Mouse (Mus musculus): ENCODE data around the gene Ptpn3. TPM values are rescaled to one million over a fixed set of nuclear protein-coding genes. Genes with fewer than 3 reads are reported as not detected.

Gene Ptpn3
- total and polyA plus RNA-seq, 3 experiments, result 0.08 to 0.14 (median 0.09) TPM

- dilution Hi-C loops (cut with MboI; ENCODE audit: extremely low pct_ligation_motif_present, extremely low pct_unique_long_range_greater_than_20kb, low sequenced_read_pairs), result no loop called here
- Histone ChIP-seq H3K79me2 (replicated peaks; ENCODE audit: control insufficient read depth, extremely low read depth, insufficient read depth, poor library complexity, severe bottlenecking) (no peaks in the 10 kb centered on the region), H3K4me3 (replicated peaks in 1 of 3; ENCODE audit: low read depth in 2 of 3, low read length in 2 of 3, poor library complexity in 1 of 3) (no peak overlapping the region), H3K27ac (ENCODE audit: insufficient read depth, low read depth) (no peak overlapping the region), H3K4me1 (ENCODE audit: control insufficient read depth in 1 of 2, insufficient read depth in 2 of 2) (peaks cover 14 to 19% of the 10 kb centered on the region in 2 experiments), H3K27me3 (replicated peaks) (no peaks in the 10 kb centered on the region), H3K9ac (ENCODE audit: insufficient read depth, low read depth) (no peak overlapping the region), H3K36me3 (replicated peaks in 1 of 2; ENCODE audit: control insufficient read depth in 1 of 2, insufficient read depth in 1 of 2, low read length in 1 of 2) (no peaks in the 10 kb centered on the region), H3K4me2 (ENCODE audit: insufficient read depth, low read depth, poor library complexity, severe bottlenecking) (no peak overlapping the region), H3K9me3 (replicated peaks; ENCODE audit: low read length) (no peaks in the 10 kb centered on the region)
- TF ChIP-seq KAT2A (IDR thresholded peaks at IDR 0.05; ENCODE audit: insufficient replicate concordance, low read length) (no peak), CHD1 (IDR thresholded peaks at IDR 0.05; ENCODE audit: low read depth, low read length) (no peak), POLR2A (IDR thresholded peaks at IDR 0.05; ENCODE audit: low read depth, low read length) (no peak), SMC3 (IDR thresholded peaks at IDR 0.05; ENCODE audit: low read depth, low read length) (no peak), IRF4 (IDR thresholded peaks at IDR 0.05; ENCODE audit: low read depth, low read length) (no peak), JUN (IDR thresholded peaks at IDR 0.05; ENCODE audit: insufficient read depth, low read depth, low read length) (no peak), MXI1 (IDR thresholded peaks at IDR 0.05; ENCODE audit: low read depth, low read length) (no peak), CTCF (conservative IDR thresholded peaks at IDR 0.05 in 1 of 2, IDR thresholded peaks at IDR 0.05 in 1 of 2; ENCODE audit: low read depth in 2 of 2, low read length in 2 of 2) (no peak), MAX (IDR thresholded peaks at IDR 0.05; ENCODE audit: low read length) (no peak), EP300 (IDR thresholded peaks at IDR 0.05; ENCODE audit: low read length) (no peak), RAD21 (IDR thresholded peaks at IDR 0.05; ENCODE audit: low read depth, low read length) (no peak), NELFE (IDR thresholded peaks at IDR 0.05; ENCODE audit: low read depth, low read length) (no peak), UBTF (IDR thresholded peaks at IDR 0.05; ENCODE audit: low read depth, low read length) (no peak)
- in situ Hi-C loops (cut with MboI; ENCODE audit: low pct_ligation_motif_present, low pct_unique_long_range_greater_than_20kb, low sequenced_read_pairs), result no loop called here
- no peak for DNase-seq (ENCODE audit: extremely low read depth)
Measured at GRCm38 (mm10) chr4:57156549-57157169, 145.0 kb downstream of the Ptpn3 start.

DNA sequence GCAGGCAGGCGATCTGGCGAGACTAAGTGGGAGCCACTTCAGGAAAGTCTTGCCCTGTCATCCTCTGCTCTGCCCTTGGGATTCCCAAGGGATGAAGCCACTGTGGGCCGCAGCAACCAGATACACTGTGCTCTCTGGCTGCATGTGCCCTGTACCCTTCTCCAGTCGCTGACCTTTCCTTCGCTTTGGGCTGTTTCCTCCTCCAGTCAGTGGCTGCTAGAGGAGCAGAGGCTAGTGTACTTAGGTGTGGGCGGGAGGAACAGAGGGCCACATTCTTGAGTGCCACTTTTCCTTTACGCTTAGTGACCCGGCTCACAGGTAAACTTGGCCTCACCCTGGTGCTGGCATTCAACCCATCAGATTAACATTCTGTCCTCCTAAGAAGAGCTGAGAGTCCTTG lies 147.8 kb downstream of the Ptpn3 start:
- Histone ChIP-seq H3K36me3 (replicated peaks in 1 of 2; ENCODE audit: control insufficient read depth in 1 of 2, insufficient read depth in 1 of 2, low read length in 1 of 2) (no peaks in the 10 kb centered on the region), H3K9ac (ENCODE audit: insufficient read depth, low read depth) (peak overlapping the region; percentile 22), H3K27me3 (replicated peaks) (no peaks in the 10 kb centered on the region), H3K79me2 (replicated peaks; ENCODE audit: control insufficient read depth, extremely low read depth, insufficient read depth, poor library complexity, severe bottlenecking) (no peaks in the 10 kb centered on the region), H3K4me3 (replicated peaks in 1 of 3; ENCODE audit: low read depth in 2 of 3, low read length in 2 of 3, poor library complexity in 1 of 3) (no peak overlapping the region), H3K4me2 (ENCODE audit: insufficient read depth, low read depth, poor library complexity, severe bottlenecking) (peak overlapping the region; percentile 57; the same call in 1 of the 2 replicates), H3K9me3 (replicated peaks; ENCODE audit: low read length) (no peaks in the 10 kb centered on the region), H3K27ac (ENCODE audit: insufficient read depth, low read depth) (no peak overlapping the region; the same call in 1 of the 2 replicates), H3K4me1 (ENCODE audit: control insufficient read depth in 1 of 2, insufficient read depth in 2 of 2) (peaks cover 14 to 19% of the 10 kb centered on the region in 2 experiments)
- dilution Hi-C loops (cut with MboI; ENCODE audit: extremely low pct_ligation_motif_present, extremely low pct_unique_long_range_greater_than_20kb, low sequenced_read_pairs) (no loop called here), in situ Hi-C loops (cut with MboI; ENCODE audit: low pct_ligation_motif_present, low pct_unique_long_range_greater_than_20kb, low sequenced_read_pairs) (no loop called here)
- DNase-seq (ENCODE audit: extremely low read depth), result no peak
- TF ChIP-seq E2F4 (IDR thresholded peaks at IDR 0.05; ENCODE audit: insufficient replicate concordance, low read depth, low read length), result no peak
- TF ChIP-seq IRF4 (IDR thresholded peaks at IDR 0.05; ENCODE audit: low read depth, low read length), result no peak
- TF ChIP-seq MXI1 (IDR thresholded peaks at IDR 0.05; ENCODE audit: low read depth, low read length), result no peak
- TF ChIP-seq MYC (IDR thresholded peaks at IDR 0.05; ENCODE audit: low read depth, low read length), result no peak
- TF ChIP-seq CHD1 (IDR thresholded peaks at IDR 0.05; ENCODE audit: low read depth, low read length), result no peak
- no peak for TF ChIP-seq GABPA (IDR thresholded peaks at IDR 0.05; ENCODE audit: insufficient replicate concordance, low read depth, low read length)
- no peak for TF ChIP-seq KAT2A (IDR thresholded peaks at IDR 0.05; ENCODE audit: insufficient replicate concordance, low read length)
- no peak for TF ChIP-seq RCOR1 (conservative IDR thresholded peaks at IDR 0.05; ENCODE audit: low read depth, low read length)
- no peak for TF ChIP-seq SIN3A (IDR thresholded peaks at IDR 0.05; ENCODE audit: low read length)
- TF ChIP-seq EP300 (IDR thresholded peaks at IDR 0.05; ENCODE audit: low read length), result no peak
- TF ChIP-seq JUND (conservative IDR thresholded peaks at IDR 0.05; ENCODE audit: low read depth, low read length), result no peak
